Mouse (Mus musculus) regulatory T cell (primary cell): ENCODE measurements around the gene Nup107.

Source experiments
- in situ Hi-C: fragments of 300-600 bp; cut with MboI, MseI; formaldehyde crosslinking; loops from one replicate; pipeline ENCODE4 v1.15.1; 2025; ENCODE audit warnings: high pct_unique_total_duplicates

Gene Nup107

GRCm38 (mm10) chr10:117766111-117766895 is 26.2 kb downstream of the Nup107 start:
- in situ Hi-C loops: loop anchor here (25.0 kb wide), 1 partner anchor 1446 kb away; no protein-coding TSS in a partner anchor

GRCm38 (mm10) chr10:117765116-117765894 is 27.2 kb downstream of the Nup107 start:
- in situ Hi-C loops: loop anchor here (25.0 kb wide), 1 partner anchor 1447 kb away; no protein-coding TSS in a partner anchor

- in situ Hi-C loops: loop anchor here (5.0 to 25.0 kb wide), 2 partner anchors 72 to 1448 kb away; no protein-coding TSS in a partner anchor
Observed at GRCm38 (mm10) chr10:117764598-117764997, 27.9 kb downstream of the Nup107 start.

- in situ Hi-C loops: loop anchor here (5.0 to 25.0 kb wide), 2 partner anchors 71 to 1449 kb away; no protein-coding TSS in a partner anchor
Observed at GRCm38 (mm10) chr10:117763588-117764190, 28.8 kb downstream of the Nup107 start.

- in situ Hi-C loops: loop anchor here (5.0 to 25.0 kb wide), 2 partner anchors 71 to 1449 kb away; no protein-coding TSS in a partner anchor
Observed at GRCm38 (mm10) chr10:117762966-117763365, 29.5 kb downstream of the Nup107 start.

GRCm38 (mm10) chr10:117762281-117762830 is 30.1 kb downstream of the Nup107 start:
- in situ Hi-C loops: loop anchor here (5.0 to 25.0 kb wide), 2 partner anchors 70 to 1450 kb away; no protein-coding TSS in a partner anchor

- in situ Hi-C loops: loop anchor here (5.0 to 25.0 kb wide), 2 partner anchors 69 to 1451 kb away; no protein-coding TSS in a partner anchor
Observed at GRCm38 (mm10) chr10:117761551-117761950, 31.0 kb downstream of the Nup107 start.

- in situ Hi-C loops: loop anchor here (5.0 to 25.0 kb wide), 2 partner anchors 69 to 1451 kb away; no protein-coding TSS in a partner anchor
Observed at GRCm38 (mm10) chr10:117760831-117761335, 31.6 kb downstream of the Nup107 start.

- in situ Hi-C loops: loop anchor here (5.0 to 25.0 kb wide), 2 partner anchors 68 to 1452 kb away; no protein-coding TSS in a partner anchor
Observed at GRCm38 (mm10) chr10:117759844-117760630, 32.5 kb downstream of the Nup107 start.

- in situ Hi-C loops: loop anchor here (25.0 kb wide), 1 partner anchor 1453 kb away; no protein-coding TSS in a partner anchor
Observed at GRCm38 (mm10) chr10:117758749-117759727, 33.5 kb downstream of the Nup107 start.

GRCm38 (mm10) chr10:117758344-117758743 is 34.2 kb downstream of the Nup107 start:
- in situ Hi-C loops: loop anchor here (25.0 kb wide), 1 partner anchor 1454 kb away; no protein-coding TSS in a partner anchor

- in situ Hi-C loops: loop anchor here (25.0 kb wide), 1 partner anchor 1454 kb away; no protein-coding TSS in a partner anchor
Observed at GRCm38 (mm10) chr10:117757796-117758342, 34.6 kb downstream of the Nup107 start.

- in situ Hi-C loops: loop anchor here (25.0 kb wide), 1 partner anchor 1455 kb away; no protein-coding TSS in a partner anchor
Observed at GRCm38 (mm10) chr10:117757259-117757658, 35.2 kb downstream of the Nup107 start.

- in situ Hi-C loops: loop anchor here (25.0 kb wide), 1 partner anchor 1456 kb away; no protein-coding TSS in a partner anchor
Observed at GRCm38 (mm10) chr10:117756784-117757183, 35.7 kb downstream of the Nup107 start.

GRCm38 (mm10) chr10:117755799-117756467 is 36.6 kb downstream of the Nup107 start:
- in situ Hi-C loops: loop anchor here (25.0 kb wide), 1 partner anchor 1456 kb away; no protein-coding TSS in a partner anchor

GRCm38 (mm10) chr10:117755086-117755798 is 37.3 kb downstream of the Nup107 start:
- in situ Hi-C loops: loop anchor here (25.0 kb wide), 1 partner anchor 1457 kb away; no protein-coding TSS in a partner anchor

GRCm38 (mm10) chr10:117754609-117754940 is 37.9 kb downstream of the Nup107 start:
- in situ Hi-C loops: loop anchor here (25.0 kb wide), 1 partner anchor 1458 kb away; no protein-coding TSS in a partner anchor
